Mouse (Mus musculus) CH12.LX (cell line): ENCODE results near the gene Egfl7. TPM values are rescaled to one million over a fixed set of nuclear protein-coding genes. Genes with fewer than 3 reads are reported as not detected.

ENCODE experiments used
- DNase-seq: peaks from one replicate; pipeline ENCODE4 v3.0.0-alpha.2; 2013; ENCODE audit errors: extremely low read depth
- H3K27ac ChIP-seq: 2 replicates; pipeline ENCODE4 v1.5.1; 2012; ENCODE audit warnings: low read depth, mild to moderate bottlenecking, control low read depth, moderate library complexity; ENCODE audit not compliant: insufficient read depth
- H3K27me3 ChIP-seq: replicated peaks from 2 replicates; pipeline ENCODE3; 2012; ENCODE audit warnings: inconsistent platforms
- H3K36me3 ChIP-seq, 2 experiments: replicated peaks in 1 of 2; 2 replicates each; pipeline versions ENCODE3 to v1.6.1; 2012; ENCODE audit warnings: inconsistent platforms in 1 of 2, low read length in 1 of 2, mild to moderate bottlenecking in 1 of 2, mixed read lengths in 1 of 2, moderate library complexity in 1 of 2; ENCODE audit not compliant: control insufficient read depth in 1 of 2, insufficient read depth in 1 of 2
- H3K4me1 ChIP-seq, 2 experiments: 2 replicates each; pipeline ENCODE4 v1.6.1; 2012; ENCODE audit warnings: inconsistent platforms in 1 of 2, moderate library complexity in 1 of 2; ENCODE audit not compliant: insufficient read depth in 2 of 2, control insufficient read depth in 1 of 2
- H3K4me2 ChIP-seq: 2 replicates; pipeline ENCODE4 v1.6.1; 2012; ENCODE audit warnings: low read depth, mild to moderate bottlenecking, control low read depth; ENCODE audit not compliant: poor library complexity, insufficient read depth, severe bottlenecking
- H3K4me3 ChIP-seq, 3 experiments: fragments of 150-350 bp in 1 of 3; sonication (generic) in 1 of 3; replicated peaks in 1 of 3; 2 replicates each; pipeline versions ENCODE3 to v1.5.1; 2011 to 2012; ENCODE audit warnings: low read depth in 2 of 3, low read length in 2 of 3, mild to moderate bottlenecking in 2 of 3, moderate library complexity in 2 of 3, control low read depth in 1 of 3, improper control_type of control experiment in 1 of 3, inconsistent platforms in 1 of 3, mixed read lengths in 1 of 3; ENCODE audit not compliant: poor library complexity in 1 of 3
- H3K79me2 ChIP-seq: replicated peaks from 2 replicates; pipeline ENCODE4 v1.6.1; 2012; ENCODE audit warnings: mild to moderate bottlenecking, moderate library complexity; ENCODE audit not compliant: control insufficient read depth, poor library complexity, insufficient read depth, severe bottlenecking; ENCODE audit errors: extremely low read depth
- H3K9ac ChIP-seq: 2 replicates; pipeline ENCODE4 v1.6.1; 2012; ENCODE audit warnings: low read depth, mild to moderate bottlenecking, control low read depth, moderate library complexity; ENCODE audit not compliant: insufficient read depth
- H3K9me3 ChIP-seq: replicated peaks from 2 replicates; pipeline ENCODE3; 2012; ENCODE audit warnings: low read length, inconsistent platforms, mixed read lengths
- BHLHE40 ChIP-seq: IDR thresholded peaks from 2 replicates; pipeline ENCODE4 v1.6.1; 2011; ENCODE audit warnings: mild to moderate bottlenecking, low read depth, low read length, improper control_type of control experiment
- CHD1 ChIP-seq: IDR thresholded peaks from 2 replicates; pipeline ENCODE4 v1.6.1; 2012; ENCODE audit warnings: low read depth, low read length, improper control_type of control experiment, inconsistent platforms
- CHD2 ChIP-seq: IDR thresholded peaks from 2 replicates; pipeline ENCODE4 v1.6.1; 2011; ENCODE audit warnings: low read length, improper control_type of control experiment
- E2F4 ChIP-seq: IDR thresholded peaks from 2 replicates; pipeline ENCODE4 v1.6.1; 2011; ENCODE audit warnings: low read depth, low read length, improper control_type of control experiment; ENCODE audit not compliant: insufficient replicate concordance
- ETS1 ChIP-seq: conservative IDR thresholded peaks from 2 replicates; pipeline ENCODE4 v1.6.1; 2012; ENCODE audit warnings: low read depth, mild to moderate bottlenecking, inconsistent platforms, low read length, improper control_type of control experiment, moderate library complexity
- JUND ChIP-seq: conservative IDR thresholded peaks from 2 replicates; pipeline ENCODE4 v1.6.1; 2011; ENCODE audit warnings: low read depth, low read length, improper control_type of control experiment
- MAFK ChIP-seq: IDR thresholded peaks from 2 replicates; pipeline ENCODE4 v1.6.1; 2011; ENCODE audit warnings: low read length, improper control_type of control experiment; ENCODE audit not compliant: insufficient replicate concordance
- MAX ChIP-seq: IDR thresholded peaks from 2 replicates; pipeline ENCODE4 v1.6.1; 2011; ENCODE audit warnings: low read length, improper control_type of control experiment
- MAZ ChIP-seq: IDR thresholded peaks from 2 replicates; pipeline ENCODE4 v1.6.1; 2012; ENCODE audit warnings: low read depth, mild to moderate bottlenecking, inconsistent platforms, low read length, improper control_type of control experiment, moderate library complexity
- MEF2A ChIP-seq: IDR thresholded peaks from 2 replicates; pipeline ENCODE4 v1.6.1; 2014; ENCODE audit warnings: low read depth, mild to moderate bottlenecking, inconsistent platforms, low read length, improper control_type of control experiment, borderline replicate concordance
- MYC ChIP-seq: IDR thresholded peaks from 2 replicates; pipeline ENCODE4 v1.6.1; 2011; ENCODE audit warnings: low read depth, mild to moderate bottlenecking, improper control_type of control experiment, low read length
- NELFE ChIP-seq: IDR thresholded peaks from 2 replicates; pipeline ENCODE4 v1.6.1; 2011; ENCODE audit warnings: low read depth, low read length, improper control_type of control experiment
- NRF1 ChIP-seq: IDR thresholded peaks from 2 replicates; pipeline ENCODE4 v1.6.1; 2014; ENCODE audit warnings: low read depth, mild to moderate bottlenecking, inconsistent platforms, low read length, improper control_type of control experiment, moderate library complexity
- POLR2AphosphoS2 ChIP-seq: IDR thresholded peaks from 2 replicates; pipeline ENCODE4 v1.6.1; 2011; ENCODE audit warnings: low read depth, low read length, improper control_type of control experiment
- SIN3A ChIP-seq: IDR thresholded peaks from 2 replicates; pipeline ENCODE4 v1.6.1; 2012; ENCODE audit warnings: low read length, improper control_type of control experiment, inconsistent platforms
- SMC3 ChIP-seq: IDR thresholded peaks from 2 replicates; pipeline ENCODE4 v1.6.1; 2011; ENCODE audit warnings: low read depth, low read length, improper control_type of control experiment
- TBP ChIP-seq: conservative IDR thresholded peaks from 2 replicates; pipeline ENCODE4 v1.6.1; 2011; ENCODE audit warnings: low read depth, low read length, improper control_type of control experiment
- TCF12 ChIP-seq: IDR thresholded peaks from 2 replicates; pipeline ENCODE4 v1.6.1; 2014; ENCODE audit warnings: low read depth, mild to moderate bottlenecking, inconsistent platforms, low read length, improper control_type of control experiment
- UBTF ChIP-seq: IDR thresholded peaks from 2 replicates; pipeline ENCODE4 v1.6.1; 2012; ENCODE audit warnings: low read depth, mild to moderate bottlenecking, inconsistent platforms, low read length, improper control_type of control experiment, moderate library complexity
- USF1 ChIP-seq: IDR thresholded peaks from 2 replicates; pipeline ENCODE4 v1.6.1; 2014; ENCODE audit warnings: low read depth, mild to moderate bottlenecking, inconsistent platforms, low read length, improper control_type of control experiment
- USF2 ChIP-seq: conservative IDR thresholded peaks from 2 replicates; pipeline ENCODE4 v1.6.1; 2011; ENCODE audit warnings: low read depth, low read length, improper control_type of control experiment
- ZKSCAN1 ChIP-seq: IDR thresholded peaks from 2 replicates; pipeline ENCODE4 v1.6.1; 2012; ENCODE audit warnings: low read depth, inconsistent platforms, low read length, improper control_type of control experiment, borderline replicate concordance
- ZNF384 ChIP-seq: IDR thresholded peaks from 2 replicates; pipeline ENCODE4 v1.6.1; 2012; ENCODE audit warnings: low read depth, low read length, improper control_type of control experiment, inconsistent platforms
- dilution Hi-C: fragments of 300-500 bp; cut with MboI; formaldehyde crosslinking; loops from 2 replicates; pipeline ENCODE4 v1.14.3; 2020; ENCODE audit warnings: low sequenced_read_pairs; ENCODE audit not compliant: extremely low pct_unique_long_range_greater_than_20kb, extremely low pct_ligation_motif_present
- in situ Hi-C: fragments of 300-500 bp; cut with MboI; formaldehyde crosslinking; loops from 3 replicates; pipeline ENCODE4 v1.14.3; 2019; ENCODE audit warnings: low sequenced_read_pairs, low pct_ligation_motif_present, low pct_unique_long_range_greater_than_20kb, mixed read lengths
- polyA plus RNA-seq: library from polyadenylated mRNA; unstranded; fragments of >175 nt; gene quantifications from 2 replicates; pipeline ENCODE4 v1.2.1, GENCODE M21; 2012; ENCODE audit warnings: low read depth; ENCODE audit not compliant: insufficient read length
- total RNA-seq, 2 experiments: library from RNA; depleted of rRNA; stranded (reverse); fragments of 300-350 nt in 1 of 2; fragments of >200 nt in 1 of 2; gene quantifications; 2 replicates each; pipeline ENCODE4 v1.2.3; 2012 to 2014

Egfl7 gene
- total and polyA plus RNA-seq, 3 experiments = 20.1 to 39.3 (median 24.7) TPM

DNA sequence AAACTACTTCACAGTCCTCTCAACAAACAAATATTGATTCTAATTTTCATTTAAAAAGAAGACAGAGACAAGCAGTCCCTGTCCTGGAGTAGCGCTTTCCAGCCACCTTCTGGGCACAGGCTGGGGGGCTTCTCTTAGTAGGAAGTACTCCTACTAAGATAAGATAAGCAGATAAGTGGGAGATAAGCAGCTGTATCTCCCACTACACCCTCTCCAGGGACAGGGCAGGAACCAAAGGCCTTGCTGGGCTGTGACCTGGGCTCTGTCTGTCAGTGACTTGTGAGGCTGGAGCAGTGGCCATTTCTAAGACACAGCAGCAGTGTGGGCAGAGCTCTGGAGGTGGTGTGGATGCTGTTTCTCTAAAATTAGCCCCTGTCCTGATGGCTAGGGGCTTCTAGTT, 4.4 kb upstream of the Egfl7 start:
- H3K27me3 ChIP-seq = no peaks in the 10 kb centered on the region
- no peak overlapping the region for H3K27ac ChIP-seq
- H3K79me2 ChIP-seq = no peaks in the 10 kb centered on the region
- no peak for DNase-seq
- no peak overlapping the region for H3K9ac ChIP-seq
- peaks cover 22 to 50% of the 10 kb centered on the region in 2 experiments for H3K4me1 ChIP-seq
- TF ChIP-seq TCF12 (no peak), ZKSCAN1 (no peak)
- in situ Hi-C loops (no loop called here), dilution Hi-C loops (no loop called here)
- no peaks in the 10 kb centered on the region for H3K36me3 ChIP-seq
- no peaks in the 10 kb centered on the region for H3K9me3 ChIP-seq
- no peak overlapping the region for H3K4me3 ChIP-seq
- H3K4me2 ChIP-seq = no peak overlapping the region

DNA sequence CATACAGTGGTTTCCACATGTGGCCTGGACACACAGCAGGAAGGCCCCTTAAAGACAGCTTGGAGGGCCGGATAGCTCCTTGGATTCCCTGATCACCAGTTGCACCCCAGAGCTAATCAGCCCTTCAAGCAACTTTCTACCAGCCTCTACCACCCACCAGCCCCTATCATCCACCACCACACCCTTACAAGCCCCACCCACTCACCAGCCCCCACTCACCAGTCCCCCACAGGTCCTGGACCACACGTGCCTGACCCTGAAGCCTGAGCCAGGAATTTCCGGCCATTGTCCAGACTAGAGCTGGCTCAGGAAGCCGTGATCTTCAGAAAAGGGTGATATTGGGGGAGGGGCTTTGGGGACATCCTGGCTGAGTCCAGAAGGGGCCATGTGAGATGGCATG, 3.9 kb upstream of the Egfl7 start:
- H3K9ac ChIP-seq = no peak overlapping the region
- H3K4me1 ChIP-seq = peaks cover 18 to 45% of the 10 kb centered on the region in 2 experiments
- dilution Hi-C loops = no loop called here
- no peak overlapping the region for H3K27ac ChIP-seq
- H3K79me2 ChIP-seq = no peaks in the 10 kb centered on the region
- H3K4me3 ChIP-seq = no peak overlapping the region
- H3K9me3 ChIP-seq = no peaks in the 10 kb centered on the region
- H3K36me3 ChIP-seq = no peaks in the 10 kb centered on the region
- in situ Hi-C loops = no loop called here
- no peak overlapping the region for H3K4me2 ChIP-seq
- TF ChIP-seq ZNF384 = no peak
- TF ChIP-seq POLR2AphosphoS2 = no peak
- TF ChIP-seq MAZ = no peak
- TF ChIP-seq USF2 = no peak
- TF ChIP-seq ZKSCAN1 = no peak
- no peak for TF ChIP-seq SIN3A
- TF ChIP-seq MYC = no peak
- no peak for TF ChIP-seq ETS1
- no peak for TF ChIP-seq SMC3
- H3K27me3 ChIP-seq = no peaks in the 10 kb centered on the region
- no peak for DNase-seq

DNA sequence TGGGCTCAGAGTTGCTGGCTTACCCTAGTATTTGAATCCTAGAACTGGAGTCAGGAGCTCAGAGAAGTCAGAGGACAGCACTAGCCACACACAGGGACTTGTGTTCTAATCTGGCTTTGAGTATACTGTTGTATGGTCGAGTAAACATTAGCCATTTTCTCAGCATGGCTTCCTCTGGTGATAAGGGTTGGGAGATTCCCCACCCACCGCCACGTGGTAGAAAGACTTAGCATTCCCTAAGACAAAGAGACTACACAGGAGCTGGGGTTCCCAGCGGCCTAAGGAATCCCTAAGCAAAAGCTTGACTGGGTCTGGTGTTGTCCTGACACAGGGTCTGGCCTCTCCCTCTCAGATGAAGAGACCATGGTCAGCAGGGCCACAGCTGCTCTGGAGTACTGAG, 3.4 kb upstream of the Egfl7 start:
- H3K4me1 ChIP-seq = peaks cover 16 to 39% of the 10 kb centered on the region in 2 experiments
- no peak overlapping the region for H3K4me2 ChIP-seq
- TF ChIP-seq MEF2A (no peak), ETS1 (no peak), UBTF (no peak), E2F4 (no peak), SIN3A (no peak), JUND (no peak), CHD2 (no peak), SMC3 (no peak), USF1 (no peak), MAFK (no peak), CHD1 (no peak), NRF1 (no peak), TBP (no peak), ZNF384 (no peak), MAX (no peak), BHLHE40 (no peak), NELFE (no peak), ZKSCAN1 (no peak), MYC (no peak)
- H3K9me3 ChIP-seq = no peaks in the 10 kb centered on the region
- H3K36me3 ChIP-seq = no peaks in the 10 kb centered on the region
- dilution Hi-C loops (no loop called here), in situ Hi-C loops (no loop called here)
- H3K9ac ChIP-seq = no peak overlapping the region
- no peaks in the 10 kb centered on the region for H3K79me2 ChIP-seq
- no peak overlapping the region for H3K27ac ChIP-seq
- no peak for DNase-seq
- no peak overlapping the region for H3K4me3 ChIP-seq
- H3K27me3 ChIP-seq = no peaks in the 10 kb centered on the region
